Mouse (Mus musculus) c-Kit-negative CD71-positive TER-119-positive erythroid progenitor cells, embryonic 14.5 days (primary cell): Measurements from ENCODE around the gene Haus5.
A peak's percentile ranks its signal among the peaks of the same experiment; 100 is the strongest.

Experiments
- DNase-seq: peaks from one replicate; pipeline ENCODE4 v3.0.0-alpha.2; 2013; ENCODE audit warnings: low read depth, low spot score

The Haus5 gene

DNA sequence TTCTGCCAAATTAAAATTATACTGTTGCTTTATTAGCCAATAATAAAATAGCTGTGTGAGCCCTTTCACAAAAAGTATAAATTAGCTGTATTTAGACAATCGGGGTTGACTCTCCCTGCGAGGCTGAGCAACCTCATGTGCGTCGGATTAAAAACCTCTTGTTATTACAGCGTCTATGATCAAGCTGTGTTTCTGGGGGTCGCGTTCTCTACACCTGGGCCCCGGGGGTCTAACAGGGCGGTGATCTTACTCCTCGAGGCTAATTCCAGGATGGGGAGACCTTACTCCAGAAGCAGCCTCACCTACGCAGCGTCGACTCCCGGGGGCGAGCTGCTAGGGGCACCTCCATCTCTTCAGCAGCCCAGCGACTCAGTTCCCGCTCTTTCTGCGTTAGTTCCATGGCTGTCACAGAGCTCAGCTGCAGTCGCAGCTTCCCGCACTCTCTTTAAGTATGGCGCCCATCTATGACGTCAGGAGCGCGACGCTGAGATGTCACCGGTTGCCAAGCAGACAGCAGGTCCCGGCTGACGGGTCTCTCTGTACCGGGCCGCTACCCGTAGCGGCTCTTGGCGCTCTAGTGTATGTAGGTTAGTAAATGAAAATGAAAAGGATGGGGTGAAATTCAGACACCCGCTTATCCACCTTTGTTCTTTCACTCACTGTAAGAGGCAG lies at the start of gene Haus5:
TSS of gene Haus5 (minus strand) at position 466 of the 672 bp plus-strand sequence.
- DNase-seq = peak; percentile 88

- DNase-seq = no peak
Observed at GRCm38 (mm10) chr7:30711942-30712341, 47.1 kb upstream of the Haus5 start, which contains the start of gene Atp4a. Gene Atp4a (plus strand): TSS chr7:30712209.

GRCm38 (mm10) chr7:30707441-30707840 lies 42.6 kb upstream of the Haus5 start:
- DNase-seq = no peak

- DNase-seq = no peak
Observed at GRCm38 (mm10) chr7:30706214-30706882, 41.6 kb upstream of the Haus5 start.

DNA sequence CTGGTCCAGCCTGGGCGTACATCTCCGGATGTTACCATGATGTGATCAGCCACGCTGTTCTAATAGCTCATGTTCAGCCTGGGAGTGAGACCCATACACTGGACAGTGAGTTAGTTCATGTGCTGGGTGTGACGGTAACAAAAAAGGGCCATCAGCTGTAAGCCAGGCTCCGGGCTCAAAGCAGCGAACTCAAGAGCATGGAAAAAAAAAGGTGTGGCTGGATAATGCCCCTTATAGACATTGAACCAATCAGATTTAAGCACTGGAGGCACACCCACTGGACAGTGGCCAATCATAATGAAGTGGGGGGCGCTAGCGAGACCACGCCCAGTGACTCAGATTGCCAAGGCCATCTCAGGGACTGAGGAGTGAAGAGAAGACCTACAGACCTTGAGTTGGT lies 33.8 kb upstream of the Haus5 start, which contains the start of gene 2200002J24Rik:
TSS of gene 2200002J24Rik (plus strand) at position 338 of the 400 bp plus-strand sequence.
- peak; percentile 15 for DNase-seq

- DNase-seq = no peak
Observed at GRCm38 (mm10) chr7:30698101-30698500, 33.3 kb upstream of the Haus5 start.

DNA sequence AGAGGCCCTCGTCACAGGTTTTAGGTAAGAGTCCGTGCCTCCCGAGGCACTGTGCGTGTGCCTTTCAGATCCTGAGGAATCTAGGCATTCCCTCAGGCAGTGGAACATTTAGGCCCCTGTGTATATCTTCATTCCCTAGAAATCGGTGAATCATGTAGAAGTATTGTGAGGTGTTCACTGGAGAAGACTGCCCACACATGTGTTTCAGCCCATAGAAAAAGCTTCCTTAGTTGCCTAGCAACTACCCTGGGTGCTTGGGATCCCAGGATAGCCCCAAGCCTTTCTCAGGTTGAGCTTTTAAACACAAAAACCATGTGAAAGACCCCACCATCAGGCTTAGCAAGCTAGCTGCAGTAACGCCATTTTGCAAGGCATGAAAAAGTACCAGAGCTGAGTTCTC lies 23.5 kb upstream of the Haus5 start:
- no peak for DNase-seq

DNA sequence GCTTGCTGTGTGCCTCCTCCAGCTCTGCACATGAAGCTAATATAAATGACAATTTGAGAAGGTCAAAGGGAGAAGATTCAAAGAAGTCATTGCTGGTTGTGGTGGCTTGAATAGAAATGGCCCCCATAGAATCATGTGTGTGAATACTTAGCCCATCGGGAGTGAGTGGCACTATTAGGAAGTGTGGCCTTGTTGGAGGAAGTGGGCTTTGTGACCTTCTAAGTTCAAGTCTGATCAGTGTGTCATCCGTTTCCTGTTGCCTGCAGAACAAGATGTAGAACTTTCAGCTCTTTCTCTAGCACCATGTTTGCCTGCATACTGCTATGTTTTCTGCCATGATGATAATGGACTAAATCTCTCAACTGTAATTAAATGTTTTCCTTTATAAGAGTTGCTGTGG lies 18.6 kb upstream of the Haus5 start:
- no peak for DNase-seq

GRCm38 (mm10) chr7:30681897-30682296 lies 17.1 kb upstream of the Haus5 start:
- no peak for DNase-seq

DNA sequence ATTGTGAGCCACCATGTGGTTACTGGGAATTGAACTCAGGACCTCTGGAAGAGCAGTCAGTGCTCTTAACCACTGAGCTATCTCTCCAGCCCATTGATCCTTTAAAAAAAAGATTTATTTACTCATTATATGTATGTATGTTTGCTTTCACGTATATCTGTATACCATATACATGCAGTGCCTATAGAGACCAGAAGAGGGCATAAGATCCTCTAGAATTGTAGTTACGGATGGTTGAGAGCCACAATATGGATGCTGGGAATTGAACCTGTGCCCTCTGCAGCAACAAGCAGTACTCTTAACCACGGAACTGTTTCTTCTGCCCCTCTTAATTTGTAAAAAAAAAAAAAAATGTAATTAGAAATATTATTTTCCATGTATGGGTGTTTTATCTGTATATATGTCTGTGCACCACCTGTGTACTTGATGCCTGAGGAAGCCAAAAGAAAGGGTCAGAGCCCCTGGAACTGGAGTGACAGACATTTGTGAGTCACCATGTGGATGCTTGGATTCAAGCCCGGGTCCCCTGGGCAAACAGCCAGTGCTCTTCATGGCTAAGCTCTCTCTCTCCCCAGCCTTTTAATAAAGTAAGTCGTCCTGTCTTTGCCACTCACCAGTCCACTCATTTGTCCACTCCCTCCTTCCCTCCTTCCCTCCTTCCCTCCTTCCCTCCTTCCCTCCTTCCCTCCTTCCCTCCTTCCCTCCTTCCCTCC lies 13.6 kb upstream of the Haus5 start:
- no peak for DNase-seq

GRCm38 (mm10) chr7:30671480-30671879 lies 6.7 kb upstream of the Haus5 start, which contains the start of gene Pmis2:
Gene Pmis2 (minus strand): TSS chr7:30671605.
- no peak for DNase-seq

DNA sequence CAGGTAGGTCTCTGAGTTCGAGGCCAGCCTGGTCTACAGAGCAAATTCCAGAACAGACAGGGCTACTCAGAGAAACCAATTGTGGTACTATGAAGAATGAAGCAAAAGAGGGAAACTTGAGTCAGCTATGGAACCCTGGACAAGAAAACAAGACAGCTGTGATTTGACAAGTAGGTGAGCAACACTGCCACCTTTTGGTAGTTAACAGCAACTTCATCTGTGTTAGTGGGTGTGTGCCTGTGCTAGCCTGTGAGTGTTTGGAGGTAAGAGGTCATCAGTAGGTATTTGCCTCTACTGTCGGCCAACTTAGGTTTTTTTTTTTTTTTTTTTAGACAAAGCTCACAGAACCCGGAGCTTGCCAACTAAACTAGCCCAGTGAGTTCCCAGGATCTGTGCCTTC lies 4.4 kb upstream of the Haus5 start:
- DNase-seq = peak; percentile 44

GRCm38 (mm10) chr7:30665321-30665720 lies 527 bp upstream of the Haus5 start:
- no peak for DNase-seq

DNA sequence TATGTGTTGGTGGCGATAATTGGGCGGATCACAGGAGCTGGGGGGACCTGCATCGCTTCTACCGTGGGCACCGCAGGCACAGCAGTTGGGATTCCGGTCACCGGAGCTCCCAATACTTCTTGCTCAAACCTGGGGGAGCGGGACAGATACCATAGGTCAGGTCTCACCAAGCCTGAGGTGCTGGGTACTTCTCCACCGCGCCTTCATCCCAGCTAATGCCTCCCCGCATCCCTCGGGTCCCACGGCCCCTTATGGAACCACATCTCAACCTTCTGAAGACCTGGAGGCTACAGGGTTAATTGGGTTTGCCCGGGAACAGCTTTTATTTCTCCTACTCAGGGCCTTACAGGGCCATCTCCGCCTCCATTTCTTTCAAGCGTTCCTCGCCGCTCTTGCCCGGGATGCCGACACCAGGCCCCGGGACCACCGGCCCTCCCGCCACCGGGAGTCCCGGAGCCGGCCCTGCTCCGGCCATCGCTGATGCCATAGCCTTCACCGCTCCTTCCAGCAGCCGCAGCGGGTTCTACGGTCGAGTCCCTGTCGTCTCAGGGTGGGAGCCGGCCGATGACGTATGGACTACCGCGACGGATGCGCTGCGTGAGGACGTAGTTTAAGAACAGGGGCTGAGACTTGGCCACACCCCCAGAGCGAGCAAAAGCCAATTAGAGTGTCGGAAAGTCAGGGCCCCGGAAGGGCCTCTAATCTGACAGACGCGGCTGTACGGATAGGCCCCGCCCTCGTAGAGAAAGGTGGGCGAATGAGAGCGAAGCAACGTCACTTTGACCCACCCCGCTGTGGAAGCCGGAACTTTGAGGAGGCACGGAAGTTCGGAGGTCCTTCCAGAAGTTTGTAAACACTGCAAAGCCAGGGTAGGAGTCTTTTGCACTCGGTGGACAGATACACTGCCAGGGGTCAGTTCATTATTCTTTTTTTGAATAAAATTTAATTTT lies 14.9 kb downstream of the Haus5 start, which contains the start of gene Rbm42:
TSS of gene Rbm42 (minus strand) at position 727 of the 950 bp plus-strand sequence.
- peak; percentile 99 for DNase-seq

- no peak for DNase-seq
Observed at GRCm38 (mm10) chr7:30639083-30639482, 25.7 kb downstream of the Haus5 start.

- DNase-seq = no peak
Observed at GRCm38 (mm10) chr7:30636395-30636794, 28.4 kb downstream of the Haus5 start.

- no peak for DNase-seq
Observed at GRCm38 (mm10) chr7:30635752-30636151, 29.0 kb downstream of the Haus5 start, which contains the start of gene Etv2. Gene Etv2 (minus strand): TSS chr7:30635852.

- no peak for DNase-seq
Observed at GRCm38 (mm10) chr7:30634621-30635020, 30.2 kb downstream of the Haus5 start.

GRCm38 (mm10) chr7:30633762-30634412 lies 30.9 kb downstream of the Haus5 start:
- DNase-seq = no peak

DNA sequence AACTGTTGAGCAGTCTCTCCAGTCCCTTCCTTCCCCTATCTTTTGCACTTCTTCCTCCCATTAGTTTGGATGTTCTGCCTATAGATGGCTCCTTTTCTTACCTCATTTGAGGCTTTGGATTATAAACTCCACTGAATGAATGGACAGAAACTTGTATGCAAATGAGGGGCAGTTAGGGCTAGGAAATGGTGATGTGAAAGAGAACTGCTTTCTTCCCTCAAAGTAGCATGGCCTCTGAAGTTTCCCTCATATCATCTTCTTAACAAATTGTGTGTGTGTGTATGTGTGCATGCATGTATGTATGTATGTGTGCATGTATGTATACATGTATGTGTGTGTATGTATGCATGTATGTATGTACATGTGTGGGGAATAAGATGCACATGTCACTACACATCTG lies 35.8 kb downstream of the Haus5 start:
- DNase-seq = no peak

DNA sequence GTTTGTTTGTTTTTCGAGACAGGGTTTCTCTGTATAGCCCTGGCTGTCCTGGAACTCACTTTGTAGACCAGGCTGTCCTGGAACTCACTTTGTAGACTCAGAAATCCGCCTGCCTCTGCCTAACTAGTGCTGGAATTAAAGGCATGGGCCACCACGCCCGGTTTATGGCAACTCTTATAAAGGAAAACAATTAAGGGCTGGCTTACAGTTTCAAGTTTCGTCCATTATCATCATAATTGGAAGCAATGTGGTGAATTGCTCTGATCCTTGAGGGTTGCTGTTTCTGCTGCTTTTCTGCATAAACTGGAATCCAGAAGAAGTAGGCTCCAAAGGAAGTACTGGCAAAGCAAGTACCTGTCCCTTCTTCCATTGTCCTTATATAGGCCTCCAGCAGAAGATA lies 38.1 kb downstream of the Haus5 start:
- no peak for DNase-seq
